In the genomic region with DNA sequence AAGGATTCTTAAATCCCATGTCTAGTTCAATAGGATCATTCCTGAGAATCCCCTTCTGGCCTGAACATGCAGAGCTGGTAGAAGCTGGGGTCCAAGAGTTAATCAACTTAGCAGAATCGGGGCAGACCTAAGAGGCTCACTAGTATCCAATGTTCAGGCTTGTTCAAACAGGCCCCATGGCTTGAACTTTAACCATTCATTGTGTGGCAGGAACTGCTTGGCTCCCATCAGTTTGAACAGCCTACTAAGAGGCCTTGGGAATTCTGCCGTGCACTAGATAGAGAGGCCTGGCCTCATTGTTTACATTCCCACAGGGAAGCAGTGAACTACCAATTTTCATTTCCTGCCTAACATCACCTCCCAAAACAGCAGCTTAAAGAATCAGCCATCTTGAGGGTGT, we compare ENCODE assay signal across 12 mouse cellular contexts. TPM values are rescaled to one million over a fixed set of nuclear protein-coding genes. Genes with fewer than 3 reads are reported as not detected.
A peak's percentile ranks its signal among the peaks of the same experiment; 100 is the strongest.
DNase-seq lines count a peak whose midpoint lies in the region; ATAC-seq and TF ChIP-seq lines count a peak whose summit lies in the region.
"Had no signal": no experiment of that assay in that cellular context is flagged by ENCODE, and none has a peak within 500 bp of the region (broad histone marks: within the 10 kb centered on the region; RNA-seq: fewer than 3 reads in every experiment).

No protein-coding gene starts in this region.

- H3K4me2 ChIP-seq in liver, embryonic 15.5 days: peak overlapping the region; percentile 27; the same call in 1 of the 2 replicates
- H3K4me2 ChIP-seq: midbrain, embryonic 12.5 days had no signal

- peak; percentile 58 for ATAC-seq in liver, embryonic 15.5 days (ENCODE audit: insufficient read depth)
- ATAC-seq: forebrain, embryonic 14.5 days had no signal

- DNase-seq in kidney, adult 2 months: peak; percentile 40
- no peak for DNase-seq in kidney, postnatal 10 days
- peak; percentile 49 for DNase-seq in R1 (ENCODE audit: low read depth, low spot score)
- no peak for DNase-seq in frontal cortex, postnatal 14 days (ENCODE audit: low spot score in 2 of 2)
- DNase-seq in gastrocnemius, adult 18-20 months (ENCODE audit: low spot score): no peak
- DNase-seq in cerebellum, postnatal 25 days: no peak
- DNase-seq: embryo, embryonic 11 days; kidney, postnatal 36 days had no signal

- H3K4me3 ChIP-seq in kidney, adult 2 months (ENCODE audit: insufficient read depth, low read depth, low read length): no peak overlapping the region
- no peak overlapping the region for H3K4me3 ChIP-seq in brown adipose tissue, adult 24 weeks (ENCODE audit: insufficient read depth, low read depth, low read length)
- H3K4me3 ChIP-seq in liver, embryonic 15.5 days (replicated peaks): no peak overlapping the region
- H3K4me3 ChIP-seq: midbrain, embryonic 12.5 days had no signal

- H3K36me3 ChIP-seq in kidney, adult 2 months (ENCODE audit: control insufficient read depth, insufficient read depth, low read length): no peaks in the 10 kb centered on the region
- H3K36me3 ChIP-seq in liver, embryonic 15.5 days (replicated peaks): no peaks in the 10 kb centered on the region
- H3K36me3 ChIP-seq: midbrain, embryonic 12.5 days had no signal

- no peak for TF ChIP-seq POLR2A in kidney, adult 2 months (IDR thresholded peaks at IDR 0.05; ENCODE audit: low read depth, low read length)

- H3K27ac ChIP-seq in kidney, adult 2 months (ENCODE audit: insufficient read depth, low read depth, low read length): no peak overlapping the region; the same call in 1 of the 2 replicates
- peak overlapping the region; percentile 71 for H3K27ac ChIP-seq in brown adipose tissue, adult 24 weeks (replicated peaks; ENCODE audit: low read depth, low read length)
- peak overlapping the region; percentile 59 for H3K27ac ChIP-seq in liver, embryonic 15.5 days (replicated peaks)
- H3K27ac ChIP-seq: midbrain, embryonic 12.5 days had no signal

- H3K4me1 ChIP-seq in kidney, adult 2 months (ENCODE audit: control insufficient read depth, insufficient read depth, low read length): peaks cover 68% of the 10 kb centered on the region
- H3K4me1 ChIP-seq in brown adipose tissue, adult 24 weeks (ENCODE audit: control insufficient read depth, insufficient read depth, insufficient read length, low read length): peaks cover 57% of the 10 kb centered on the region
- peaks cover 93% of the 10 kb centered on the region for H3K4me1 ChIP-seq in liver, embryonic 15.5 days (replicated peaks)

- H3K9ac ChIP-seq in liver, embryonic 15.5 days: no peak overlapping the region
- H3K9ac ChIP-seq: midbrain, embryonic 12.5 days had no signal

- H3K9me3 ChIP-seq in liver, embryonic 15.5 days (replicated peaks): no peaks in the 10 kb centered on the region
- H3K9me3 ChIP-seq: midbrain, embryonic 12.5 days had no signal

- no peak for TF ChIP-seq CTCF in kidney, adult 2 months (conservative IDR thresholded peaks at IDR 0.05; ENCODE audit: insufficient read depth, insufficient read length, low read depth, low read length)

- H3K27me3 ChIP-seq in kidney, adult 2 months (replicated peaks; ENCODE audit: control insufficient read depth, insufficient read depth, low read length): no peaks in the 10 kb centered on the region
- H3K27me3 ChIP-seq in liver, embryonic 15.5 days: no peaks in the 10 kb centered on the region
- H3K27me3 ChIP-seq: midbrain, embryonic 12.5 days had no signal

- WGBS in kidney, adult 2 months: 11% methylated on average over 2 of the region's 2 CpGs
- WGBS in liver, embryonic 15.5 days (ENCODE audit: insufficient replicate concordance): 55% methylated on average over 2 of the region's 2 CpGs

RNA-seq across cellular contexts. Expression of a gene that starts 12.8 kb away (rescaled TPM):
- 35.3 and 36.8 TPM in 2 replicates for polyA plus RNA-seq in kidney, adult 2 months (2012; rRNA removed)
- 14.1 and 21.8 TPM in 2 replicates for polyA plus RNA-seq in brown adipose tissue, adult 24 weeks (2012; ENCODE audit: insufficient read depth, insufficient read length, missing spikeins)
- polyA plus RNA-seq in liver, embryonic 15.5 days (2015; fragmentation: Nextera tagmentation; extraction: Ambion mirVana): 17.3 and 19.8 TPM in 2 replicates
- total RNA-seq in gastrocnemius, adult 18-20 months (2021): 10 to 100 TPM; 97.6 to 98.8 TPM

Comparison
In these comparisons a context has a peak if more than half of its experiments do, and no peak if none do; other contexts are left out.
1. DNase-seq: peak in kidney, adult 2 months (single experiment) and R1 (single experiment); none in kidney, postnatal 10 days (single experiment), frontal cortex, postnatal 14 days (0 of 2), gastrocnemius, adult 18-20 months (single experiment) and cerebellum, postnatal 25 days (0 of 2).